Mouse (Mus musculus): ENCODE data around the gene Rgs1. TPM values are rescaled to one million over a fixed set of nuclear protein-coding genes. Genes with fewer than 3 reads are reported as not detected.

Gene Rgs1
- polyA plus RNA-seq, 1 experiment, result not detected

DNA sequence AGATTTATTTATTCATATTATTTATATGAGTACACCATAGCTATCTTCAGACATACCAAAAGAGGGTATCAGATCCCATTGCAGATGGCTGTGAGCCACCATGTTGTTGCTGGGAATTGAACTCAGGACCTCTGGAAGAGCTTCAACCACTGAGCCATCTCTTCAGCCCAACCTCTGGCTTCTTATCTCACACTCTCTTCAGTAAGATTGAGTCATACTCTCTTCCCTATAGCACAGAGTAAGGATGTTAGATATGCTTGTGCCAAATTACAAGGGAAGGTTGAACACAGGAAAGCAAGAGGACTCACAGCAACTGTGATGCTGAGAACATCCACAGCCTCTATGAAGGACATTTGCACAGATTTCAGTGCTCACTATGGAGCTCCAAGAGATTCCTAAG lies 13.0 kb upstream of the Rgs1 start:
- no peaks in the 10 kb centered on the region for H3K27me3 ChIP-seq (ENCODE audit: control insufficient read depth, insufficient read depth, low read length)
- no peaks in the 10 kb centered on the region for H3K36me3 ChIP-seq (ENCODE audit: control insufficient read depth, insufficient read depth, low read length)
- TF ChIP-seq CTCF (IDR thresholded peaks at IDR 0.05; ENCODE audit: control insufficient read depth, insufficient read depth, insufficient replicate concordance, low read depth, low read length) (no peak), POLR2A (IDR thresholded peaks at IDR 0.05; ENCODE audit: control insufficient read depth, low read depth, low read length) (no peak)
- H3K4me3 ChIP-seq (ENCODE audit: control insufficient read depth, low read depth, low read length), result no peak overlapping the region
- no peaks in the 10 kb centered on the region for H3K4me1 ChIP-seq (ENCODE audit: control insufficient read depth, insufficient read depth, low read length)
- no peak overlapping the region for H3K27ac ChIP-seq (ENCODE audit: control insufficient read depth, insufficient read depth, low read depth, low read length)

DNA sequence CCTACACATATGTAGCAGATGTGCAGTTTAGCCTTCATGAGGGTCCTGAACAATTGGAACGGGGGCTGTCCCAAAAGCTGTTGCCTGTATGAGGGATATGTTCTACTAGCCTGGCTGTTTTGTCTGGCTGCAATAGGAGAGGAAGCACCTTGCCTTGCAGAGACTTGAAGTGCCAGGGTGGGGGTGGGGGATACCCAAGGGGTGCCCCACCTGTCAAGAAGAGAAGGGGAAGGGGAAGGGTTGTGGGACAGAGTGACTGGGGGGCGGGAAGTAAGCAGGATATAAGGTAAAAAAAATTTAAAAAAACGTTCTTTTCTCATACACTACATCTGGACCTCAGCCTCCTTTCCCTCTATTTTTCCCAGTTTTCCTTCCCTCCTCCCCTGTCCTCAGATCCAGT lies 9.7 kb upstream of the Rgs1 start:
- TF ChIP-seq CTCF (IDR thresholded peaks at IDR 0.05; ENCODE audit: control insufficient read depth, insufficient read depth, insufficient replicate concordance, low read depth, low read length), result no peak
- no peak for TF ChIP-seq POLR2A (IDR thresholded peaks at IDR 0.05; ENCODE audit: control insufficient read depth, low read depth, low read length)
- H3K27ac ChIP-seq (ENCODE audit: control insufficient read depth, insufficient read depth, low read depth, low read length), result no peak overlapping the region
- no peaks in the 10 kb centered on the region for H3K36me3 ChIP-seq (ENCODE audit: control insufficient read depth, insufficient read depth, low read length)
- no peaks in the 10 kb centered on the region for H3K27me3 ChIP-seq (ENCODE audit: control insufficient read depth, insufficient read depth, low read length)
- H3K4me1 ChIP-seq (ENCODE audit: control insufficient read depth, insufficient read depth, low read length), result no peaks in the 10 kb centered on the region
- no peak overlapping the region for H3K4me3 ChIP-seq (ENCODE audit: control insufficient read depth, low read depth, low read length)

DNA sequence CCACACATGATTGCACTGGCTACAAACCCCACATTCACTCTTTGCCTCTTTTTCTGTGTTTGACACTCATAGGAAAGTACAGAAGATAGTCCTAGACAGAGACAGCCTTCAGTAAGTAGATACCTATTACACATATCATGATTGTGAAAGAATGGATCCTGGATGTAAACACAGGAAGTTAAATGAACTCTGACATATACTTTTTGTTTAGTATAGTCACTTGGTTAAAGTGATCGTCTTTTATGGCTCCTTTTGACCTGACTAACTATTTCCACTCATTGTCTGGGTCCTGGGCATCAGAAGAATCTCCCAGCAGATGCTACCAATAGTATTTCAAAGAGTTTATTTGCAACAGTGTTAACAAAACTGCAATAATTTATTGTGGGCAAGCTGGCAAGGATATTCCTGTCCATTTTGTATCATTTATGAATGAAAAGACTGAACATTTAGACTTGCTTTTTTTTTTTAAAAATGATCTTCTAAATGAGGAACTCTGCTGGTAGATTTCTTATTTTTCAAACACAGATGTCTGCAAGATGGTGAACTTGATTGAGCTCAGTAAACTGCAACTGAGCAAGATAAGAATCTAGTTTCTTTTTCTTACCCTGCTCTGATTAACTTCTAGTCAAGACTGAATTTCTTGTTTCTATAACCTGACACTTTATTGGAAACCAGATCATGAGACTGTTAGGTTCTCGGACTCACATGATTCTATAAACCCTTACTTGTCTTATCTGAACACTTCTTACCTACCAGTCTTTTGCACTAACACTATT lies 7.7 kb upstream of the Rgs1 start:
- Histone ChIP-seq H3K4me1 (ENCODE audit: control insufficient read depth, insufficient read depth, low read length) (no peaks in the 10 kb centered on the region), H3K36me3 (ENCODE audit: control insufficient read depth, insufficient read depth, low read length) (no peaks in the 10 kb centered on the region), H3K4me3 (ENCODE audit: control insufficient read depth, low read depth, low read length) (no peak overlapping the region), H3K27me3 (ENCODE audit: control insufficient read depth, insufficient read depth, low read length) (no peaks in the 10 kb centered on the region), H3K27ac (ENCODE audit: control insufficient read depth, insufficient read depth, low read depth, low read length) (no peak overlapping the region)
- no peak for TF ChIP-seq POLR2A (IDR thresholded peaks at IDR 0.05; ENCODE audit: control insufficient read depth, low read depth, low read length)
- TF ChIP-seq CTCF (IDR thresholded peaks at IDR 0.05; ENCODE audit: control insufficient read depth, insufficient read depth, insufficient replicate concordance, low read depth, low read length), result no peak

DNA sequence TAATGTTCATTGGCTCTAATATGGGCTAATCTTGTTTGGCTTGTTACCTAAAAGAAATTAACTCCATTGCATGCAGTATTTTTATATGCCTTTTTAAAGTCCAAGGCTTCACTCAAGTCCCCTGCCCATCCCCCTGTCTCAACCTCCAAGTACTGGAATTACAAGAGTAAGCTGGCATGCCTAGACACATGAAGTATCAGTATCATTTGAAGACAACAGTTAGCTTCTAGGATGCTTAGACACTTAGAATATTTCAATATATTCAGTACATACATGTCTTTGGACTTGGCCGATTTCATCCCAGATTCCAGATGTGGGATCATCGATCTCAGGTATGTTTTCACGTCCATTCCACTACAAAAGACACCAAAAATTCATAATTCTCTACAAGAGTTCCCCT lies 836 bp downstream of the Rgs1 start:
- no peaks in the 10 kb centered on the region for H3K36me3 ChIP-seq (ENCODE audit: control insufficient read depth, insufficient read depth, low read length)
- H3K27ac ChIP-seq (ENCODE audit: control insufficient read depth, insufficient read depth, low read depth, low read length), result no peak overlapping the region
- no peaks in the 10 kb centered on the region for H3K27me3 ChIP-seq (ENCODE audit: control insufficient read depth, insufficient read depth, low read length)
- TF ChIP-seq CTCF (IDR thresholded peaks at IDR 0.05; ENCODE audit: control insufficient read depth, insufficient read depth, insufficient replicate concordance, low read depth, low read length) (no peak), POLR2A (IDR thresholded peaks at IDR 0.05; ENCODE audit: control insufficient read depth, low read depth, low read length) (no peak)
- no peaks in the 10 kb centered on the region for H3K4me1 ChIP-seq (ENCODE audit: control insufficient read depth, insufficient read depth, low read length)
- no peak overlapping the region for H3K4me3 ChIP-seq (ENCODE audit: control insufficient read depth, low read depth, low read length)

DNA sequence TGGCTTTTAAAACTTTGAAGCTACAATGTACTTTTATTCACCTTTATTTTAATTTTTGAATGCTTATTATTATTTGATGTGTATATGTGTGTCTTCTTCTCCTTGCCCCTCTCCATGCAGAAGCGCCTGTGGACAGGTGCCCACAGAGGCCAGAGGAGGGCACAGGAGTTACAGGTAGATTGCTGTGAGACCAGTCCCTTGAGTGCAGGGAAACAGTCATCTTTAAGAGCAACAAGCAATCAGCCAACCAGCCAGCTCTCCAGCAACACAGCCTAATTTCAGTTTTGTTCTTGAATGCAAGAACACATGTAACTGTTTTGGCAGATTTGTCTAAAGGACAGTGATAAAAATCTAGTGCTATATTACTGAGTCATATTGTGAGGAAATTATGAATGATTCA lies 1.7 kb downstream of the Rgs1 start:
- no peak overlapping the region for H3K27ac ChIP-seq (ENCODE audit: control insufficient read depth, insufficient read depth, low read depth, low read length)
- no peaks in the 10 kb centered on the region for H3K4me1 ChIP-seq (ENCODE audit: control insufficient read depth, insufficient read depth, low read length)
- TF ChIP-seq CTCF (IDR thresholded peaks at IDR 0.05; ENCODE audit: control insufficient read depth, insufficient read depth, insufficient replicate concordance, low read depth, low read length) (no peak), POLR2A (IDR thresholded peaks at IDR 0.05; ENCODE audit: control insufficient read depth, low read depth, low read length) (no peak)

DNA sequence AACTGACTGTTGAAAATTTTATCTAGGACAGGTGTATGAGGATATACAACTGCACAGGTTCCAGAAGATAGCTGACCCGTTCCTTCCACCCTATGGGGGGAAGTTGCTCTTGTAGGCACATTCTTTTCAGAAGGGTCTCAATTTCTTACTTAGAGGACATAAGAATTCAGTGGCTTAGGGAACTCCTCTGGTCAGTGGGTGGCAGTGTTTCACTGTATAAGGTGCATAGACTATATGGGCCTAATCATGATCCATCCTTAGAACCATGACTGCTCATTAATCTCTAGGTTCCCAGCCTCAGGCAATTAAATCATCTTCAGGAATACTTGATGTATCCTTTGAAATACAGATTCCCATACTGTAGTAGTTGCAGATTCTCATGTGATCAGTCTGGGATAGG lies 5.5 kb downstream of the Rgs1 start:
- Histone ChIP-seq H3K27me3 (ENCODE audit: control insufficient read depth, insufficient read depth, low read length) (no peaks in the 10 kb centered on the region), H3K4me3 (ENCODE audit: control insufficient read depth, low read depth, low read length) (no peak overlapping the region), H3K27ac (ENCODE audit: control insufficient read depth, insufficient read depth, low read depth, low read length) (no peak overlapping the region), H3K36me3 (ENCODE audit: control insufficient read depth, insufficient read depth, low read length) (no peaks in the 10 kb centered on the region), H3K4me1 (ENCODE audit: control insufficient read depth, insufficient read depth, low read length) (no peaks in the 10 kb centered on the region)
- no peak for TF ChIP-seq CTCF (IDR thresholded peaks at IDR 0.05; ENCODE audit: control insufficient read depth, insufficient read depth, insufficient replicate concordance, low read depth, low read length)
- no peak for TF ChIP-seq POLR2A (IDR thresholded peaks at IDR 0.05; ENCODE audit: control insufficient read depth, low read depth, low read length)

More for the DNA sequence above, 1.7 kb downstream of the Rgs1 start:
- no peak overlapping the region for H3K4me3 ChIP-seq (ENCODE audit: control insufficient read depth, low read depth, low read length)
- H3K27me3 ChIP-seq (ENCODE audit: control insufficient read depth, insufficient read depth, low read length), result no peaks in the 10 kb centered on the region
- no peaks in the 10 kb centered on the region for H3K36me3 ChIP-seq (ENCODE audit: control insufficient read depth, insufficient read depth, low read length)

DNA sequence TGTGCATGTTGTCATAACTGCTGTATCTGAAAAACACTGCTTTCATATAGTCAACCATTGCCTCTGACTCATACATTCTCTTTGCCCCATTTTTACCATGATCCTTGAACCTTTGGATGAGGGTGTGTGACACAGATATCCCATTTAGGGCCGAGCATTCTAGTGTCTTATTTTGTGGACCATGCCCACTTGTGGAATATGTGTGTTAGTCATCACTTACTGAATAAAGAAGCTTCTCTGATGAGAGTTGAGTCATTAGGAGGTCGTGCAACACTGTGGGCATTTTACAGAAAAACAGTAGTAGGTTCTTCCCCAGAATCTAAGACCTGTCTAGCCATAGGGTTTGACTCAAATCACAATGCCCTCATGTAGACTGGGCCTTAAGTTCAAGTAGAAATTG lies 9.8 kb downstream of the Rgs1 start:
- H3K36me3 ChIP-seq (ENCODE audit: control insufficient read depth, insufficient read depth, low read length), result no peaks in the 10 kb centered on the region
- H3K4me1 ChIP-seq (ENCODE audit: control insufficient read depth, insufficient read depth, low read length), result no peaks in the 10 kb centered on the region
- H3K27me3 ChIP-seq (ENCODE audit: control insufficient read depth, insufficient read depth, low read length), result no peaks in the 10 kb centered on the region
- TF ChIP-seq POLR2A (IDR thresholded peaks at IDR 0.05; ENCODE audit: control insufficient read depth, low read depth, low read length), result no peak
- TF ChIP-seq CTCF (IDR thresholded peaks at IDR 0.05; ENCODE audit: control insufficient read depth, insufficient read depth, insufficient replicate concordance, low read depth, low read length), result no peak
- no peak overlapping the region for H3K4me3 ChIP-seq (ENCODE audit: control insufficient read depth, low read depth, low read length)
- H3K27ac ChIP-seq (ENCODE audit: control insufficient read depth, insufficient read depth, low read depth, low read length), result no peak overlapping the region
